Mouse (Mus musculus) cerebellum, adult (tissue): ENCODE results near the gene Arhgef16.

Experiments used
- ATAC-seq: cut with Nextera tagmentation; 2 replicates; pipeline ENCODE4 v1.9.2; 2017; ENCODE audit warnings: mild to moderate bottlenecking, moderate library complexity, mixed read lengths; ENCODE audit not compliant: insufficient number of reproducible peaks, low FRiP score, low TSS enrichment

Arhgef16 gene

DNA sequence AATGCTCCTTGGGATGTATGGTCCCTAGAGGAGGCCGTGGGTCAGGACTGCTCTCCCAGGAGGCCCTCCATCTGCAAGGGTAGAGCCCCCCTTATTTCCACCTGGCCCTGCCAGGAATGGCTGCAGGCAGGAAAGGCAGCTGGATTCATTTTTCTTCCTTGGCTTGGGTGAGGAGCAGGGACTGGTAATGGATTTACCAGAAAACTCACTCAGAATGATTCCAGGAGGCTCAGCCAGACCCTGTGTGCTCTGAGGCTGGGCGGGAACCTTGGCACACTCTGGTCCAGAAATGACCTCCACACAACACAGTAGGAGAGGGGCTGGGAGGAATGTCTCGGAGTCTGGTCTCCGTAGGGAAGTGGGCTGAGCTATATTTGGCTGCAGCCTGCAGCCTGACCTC is 69.2 kb downstream of the Arhgef16 start:
- no peak for ATAC-seq

DNA sequence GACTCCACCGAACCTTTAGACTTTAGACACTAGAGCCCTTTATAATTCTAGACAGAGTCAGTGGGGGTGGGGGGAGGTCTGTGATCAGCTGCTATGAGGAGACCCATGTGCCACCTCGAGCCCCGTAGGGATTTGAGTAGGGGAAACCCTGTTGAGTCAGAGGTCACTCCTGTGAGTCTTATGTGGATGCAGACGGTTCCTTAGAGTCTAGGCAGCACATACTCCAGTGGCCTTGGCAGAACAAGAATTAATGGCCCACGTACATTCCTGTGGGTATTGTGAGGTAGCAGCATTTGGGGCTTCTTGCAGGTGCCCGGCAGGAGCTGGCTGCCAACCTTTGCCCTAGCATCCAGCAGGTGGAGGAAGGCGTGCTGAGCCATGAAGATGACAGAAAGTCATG is 70.1 kb downstream of the Arhgef16 start:
- ATAC-seq, result no peak

DNA sequence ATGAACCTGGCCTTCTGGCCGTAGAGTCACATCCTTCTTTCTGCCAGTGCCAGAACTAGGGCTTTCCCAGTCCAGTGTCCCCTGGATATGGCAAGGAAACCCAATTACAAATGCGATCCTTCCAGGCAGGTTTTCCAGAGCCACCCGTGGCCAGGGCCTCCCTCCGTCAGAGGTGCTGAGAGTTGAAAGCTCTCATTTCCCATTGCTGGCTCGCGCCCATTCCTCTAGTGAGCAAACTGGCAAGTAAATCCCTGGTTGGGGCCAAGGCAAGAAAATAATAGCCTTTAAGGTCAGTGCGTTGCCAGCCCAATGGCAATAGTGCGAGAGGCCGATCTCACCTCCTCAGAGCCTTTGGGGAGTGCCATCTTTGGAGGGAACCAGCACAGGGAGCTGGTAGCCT is 71.9 kb downstream of the Arhgef16 start:
- ATAC-seq, result no peak
